Mouse (Mus musculus) testis, adult 2 months (tissue): ENCODE measurements around the gene Aldh18a1.
"Not testable (repeated sequence)": the region's sequence is repeated elsewhere in the genome, so short reads cannot be mapped to it uniquely, and the experiment has no call there.

Experiments
- CTCF ChIP-seq: fragments of 200-500 bp; IDR thresholded peaks from 2 replicates; pipeline ENCODE4 v1.5.1; 2012; ENCODE audit warnings: low read depth, mild to moderate bottlenecking, inconsistent platforms, low read length, moderate library complexity; ENCODE audit not compliant: control insufficient read depth, insufficient read depth, insufficient replicate concordance
- POLR2A ChIP-seq: fragments of 200-500 bp; IDR thresholded peaks from 2 replicates; pipeline ENCODE4 v1.6.1; 2012; ENCODE audit warnings: low read depth, mild to moderate bottlenecking, inconsistent platforms, low read length, moderate library complexity; ENCODE audit not compliant: control insufficient read depth

DNA sequence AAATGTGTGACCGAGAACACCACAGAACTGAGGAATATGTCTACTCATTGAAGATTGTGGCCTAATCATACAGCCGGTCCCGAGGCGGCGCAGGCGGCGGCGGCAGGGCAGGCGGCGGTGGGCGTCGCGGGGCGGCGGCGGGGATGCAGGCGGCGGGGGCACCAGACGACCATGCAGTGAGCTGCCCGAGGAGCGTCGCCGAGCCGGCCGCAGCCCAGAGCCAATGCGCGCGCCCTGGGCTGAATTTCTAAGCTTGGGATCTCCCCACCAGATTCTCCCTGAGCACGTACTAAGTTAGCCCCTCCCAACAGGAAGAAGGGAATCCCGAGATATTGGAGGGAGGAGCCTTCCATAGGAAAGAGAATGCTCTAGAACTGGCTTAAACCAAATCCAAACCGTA lies 26.7 kb downstream of the Aldh18a1 start:
- not testable (repeated sequence) for TF ChIP-seq CTCF, POLR2A
